Mouse (Mus musculus) limb, embryonic 14.5 days (tissue): ENCODE results near the gene Ahdc1. TPM values are rescaled to one million over a fixed set of nuclear protein-coding genes. Genes with fewer than 3 reads are reported as not detected.
"Not testable (repeated sequence)": the region's sequence is repeated elsewhere in the genome, so short reads cannot be mapped to it uniquely, and the experiment has no call there.

ENCODE experiments used
- ATAC-seq: fragments of 200-750 bp; cut with Nextera tagmentation; 2 replicates; pipeline ENCODE4 v1.8.0; 2017; ENCODE audit warnings: low read depth, moderate number of reproducible peaks, moderate TSS enrichment; ENCODE audit not compliant: low FRiP score
- DNase-seq: peaks from one replicate; pipeline ENCODE4 v3.0.0-alpha.2; 2015; ENCODE audit warnings: low spot score
- H3K27ac ChIP-seq: fragments of 300-500 bp; sonication (generic); replicated peaks from 2 replicates; pipeline ENCODE4 v1.5.1; 2014; ENCODE audit warnings: low read depth, mild to moderate bottlenecking, low read length, moderate library complexity, mixed read lengths
- H3K27me3 ChIP-seq: fragments of 300-500 bp; sonication (generic); 2 replicates; pipeline ENCODE4 v1.6.1; 2014; ENCODE audit warnings: low read length, mixed read lengths; ENCODE audit not compliant: control insufficient read depth, insufficient read depth
- H3K36me3 ChIP-seq: fragments of 300-500 bp; sonication (generic); 2 replicates; pipeline ENCODE4 v1.6.1; 2014; ENCODE audit warnings: mild to moderate bottlenecking, low read length, moderate library complexity, mixed read lengths; ENCODE audit not compliant: control insufficient read depth, insufficient read depth
- H3K4me1 ChIP-seq: fragments of 300-500 bp; sonication (generic); 2 replicates; pipeline ENCODE4 v1.6.1; 2014; ENCODE audit warnings: antibody characterized with exemption, low read length, mixed read lengths; ENCODE audit not compliant: control insufficient read depth, insufficient read depth
- H3K4me2 ChIP-seq: fragments of 300-500 bp; sonication (generic); replicated peaks from 2 replicates; pipeline ENCODE4 v1.6.1; 2014; ENCODE audit warnings: low read depth, mild to moderate bottlenecking, low read length, moderate library complexity; ENCODE audit not compliant: severe bottlenecking
- H3K4me3 ChIP-seq: fragments of 300-500 bp; sonication (generic); replicated peaks from 2 replicates; pipeline ENCODE4 v1.5.1; 2014; ENCODE audit warnings: low read length
- H3K9ac ChIP-seq: fragments of 300-500 bp; sonication (generic); 2 replicates; pipeline ENCODE4 v1.6.1; 2014; ENCODE audit warnings: mild to moderate bottlenecking, low read depth, low read length, moderate library complexity; ENCODE audit not compliant: severe bottlenecking
- H3K9me3 ChIP-seq: fragments of 300-500 bp; sonication (generic); 2 replicates; pipeline ENCODE4 v1.6.1; 2016; ENCODE audit warnings: low read length; ENCODE audit not compliant: control insufficient read depth
- POLR2A ChIP-seq: fragments of 200-500 bp; IDR thresholded peaks from 2 replicates; pipeline ENCODE4 v1.8.0; 2012; ENCODE audit warnings: inconsistent platforms, mild to moderate bottlenecking, moderate library complexity, borderline replicate concordance; ENCODE audit not compliant: insufficient read depth, insufficient read length; ENCODE audit errors: extremely low read depth
- WGBS: fragments of 180-500 bp; shearing (Covaris S2); extraction: QIAGEN DNeasy Blood & Tissue Kit; methylation state at CpG from one replicate; pipeline ENCODE4 v1.1.7; 2014; 5-methylcytosine and 5-hydroxymethylcytosine counted together
- polyA plus RNA-seq, 2 experiments: library from polyadenylated mRNA; depleted of rRNA in 1 of 2; stranded (reverse) in 1 of 2; unstranded in 1 of 2; fragments of >200 nt; fragmentation: Nextera tagmentation in 1 of 2; extraction: Ambion mirVana in 1 of 2; gene quantifications; 2 replicates each; pipeline versions ENCODE4 v1.2.1 to v1.2.3; 2012 to 2014

The Ahdc1 gene
- polyA plus RNA-seq, 2 experiments: 12.9 to 29.6 TPM

- Histone ChIP-seq H3K27ac (no peak overlapping the region), H3K4me2 (no peak overlapping the region)
- ATAC-seq: no peak
These were observed 17.5 kb upstream of the Ahdc1 start for GRCm38 (mm10) chr4:132993553-132993952.

GRCm38 (mm10) chr4:132997469-132998237 is 13.4 kb upstream of the Ahdc1 start:
- H3K4me2 ChIP-seq: no peak overlapping the region
- TF ChIP-seq POLR2A: no peak
- ATAC-seq: no peak
- H3K4me1 ChIP-seq: peaks cover 2% of the 10 kb centered on the region; the same call in 1 of the 2 replicates
- no peak overlapping the region for H3K9ac ChIP-seq
- no peaks in the 10 kb centered on the region for H3K9me3 ChIP-seq
- WGBS: 45% methylated on average over 14 of the region's 14 CpGs
- H3K27ac ChIP-seq: no peak overlapping the region
- no peak for DNase-seq
- no peaks in the 10 kb centered on the region for H3K36me3 ChIP-seq
- H3K4me3 ChIP-seq: no peak overlapping the region
- no peaks in the 10 kb centered on the region for H3K27me3 ChIP-seq

More at GRCm38 (mm10) chr4:132993553-132993952, 17.5 kb upstream of the Ahdc1 start:
- TF ChIP-seq POLR2A: no peak
- Histone ChIP-seq H3K9me3 (no peaks in the 10 kb centered on the region), H3K4me3 (no peak overlapping the region), H3K4me1 (no peaks in the 10 kb centered on the region), H3K9ac (no peak overlapping the region), H3K36me3 (no peaks in the 10 kb centered on the region), H3K27me3 (no peaks in the 10 kb centered on the region)
- 68% methylated on average over 4 of the region's 4 CpGs for WGBS
- no peak for DNase-seq

GRCm38 (mm10) chr4:133002896-133003295 is 8.2 kb upstream of the Ahdc1 start:
- no peak for TF ChIP-seq POLR2A
- Histone ChIP-seq H3K27me3 (no peaks in the 10 kb centered on the region), H3K4me3 (no peak overlapping the region), H3K27ac (no peak overlapping the region), H3K36me3 (no peaks in the 10 kb centered on the region), H3K9ac (no peak overlapping the region), H3K4me2 (no peak overlapping the region), H3K4me1 (peaks cover 13% of the 10 kb centered on the region), H3K9me3 (no peaks in the 10 kb centered on the region)
- no peak for ATAC-seq
- WGBS: 11% methylated on average over 10 of the region's 10 CpGs
- peak; percentile 66 for DNase-seq

- H3K36me3 ChIP-seq: no peaks in the 10 kb centered on the region
- DNase-seq (no peak), ATAC-seq (no peak)
- H3K27ac ChIP-seq: no peak overlapping the region
- no peak overlapping the region for H3K4me3 ChIP-seq
- no peak for TF ChIP-seq POLR2A
- H3K4me2 ChIP-seq: no peak overlapping the region
- no peaks in the 10 kb centered on the region for H3K27me3 ChIP-seq
- H3K4me1 ChIP-seq: peaks cover 13% of the 10 kb centered on the region
- no peaks in the 10 kb centered on the region for H3K9me3 ChIP-seq
- H3K9ac ChIP-seq: no peak overlapping the region
- 36% methylated on average over 21 of the region's 21 CpGs for WGBS
These were observed 7.6 kb upstream of the Ahdc1 start for GRCm38 (mm10) chr4:133003316-133004018.

GRCm38 (mm10) chr4:133005233-133005632 is 5.8 kb upstream of the Ahdc1 start:
- Histone ChIP-seq H3K27ac (no peak overlapping the region), H3K4me3 (no peak overlapping the region), H3K9me3 (no peaks in the 10 kb centered on the region), H3K27me3 (no peaks in the 10 kb centered on the region), H3K4me2 (no peak overlapping the region), H3K9ac (no peak overlapping the region), H3K36me3 (no peaks in the 10 kb centered on the region), H3K4me1 (peaks cover 13% of the 10 kb centered on the region)
- DNase-seq (peak; percentile 81), ATAC-seq (peak; percentile 53; the same call in 1 of the 2 replicates)
- TF ChIP-seq POLR2A: no peak
- 4% methylated on average over 3 of the region's 3 CpGs for WGBS

- 32% methylated on average over 6 of the region's 6 CpGs for WGBS
These were observed 5.1 kb upstream of the Ahdc1 start for GRCm38 (mm10) chr4:133005885-133006451.

More at GRCm38 (mm10) chr4:133005885-133006451, 5.1 kb upstream of the Ahdc1 start:
- DNase-seq, H3K9ac ChIP-seq, H3K9me3 ChIP-seq, ATAC-seq, H3K27me3 ChIP-seq, H3K4me3 ChIP-seq, H3K4me2 ChIP-seq, H3K27ac ChIP-seq, H3K36me3 ChIP-seq: not testable (repeated sequence)
- H3K4me1 ChIP-seq: peaks cover 17% of the 10 kb centered on the region
